Mouse (Mus musculus) spleen, adult 10 weeks (tissue): ENCODE measurements around the gene Inka2. TPM values are rescaled to one million over a fixed set of nuclear protein-coding genes. Genes with fewer than 3 reads are reported as not detected.

Experiments used
- polyA plus RNA-seq: library from polyadenylated mRNA; stranded (reverse); fragments of 350-450 nt; fragmentation: Illumina TruSeq; extraction: RNeasy Lipid Tissue Mini Kit (QIAGEN cat#74804); gene quantifications from one replicate; pipeline ENCODE4 v1.2.3, GENCODE M21; 2015; ENCODE audit warnings: low replicate concordance; ENCODE audit not compliant: insufficient read depth

Inka2 gene
- 1.4 TPM for polyA plus RNA-seq

GRCm38 (mm10) chr3:105704031-105705008 lies at the start of gene Inka2:
Gene Inka2 (plus strand): TSS chr3:105704599.

GRCm38 (mm10) chr3:105687324-105688060 lies 16.9 kb upstream of the Inka2 start, which contains the start of gene Ddx20:
Gene Ddx20 (minus strand): TSS chr3:105687574.

Other genes starting within 250 kb of the Inka2 start
- 33.6 TPM for gene Ddx20, start 17.0 kb upstream of the Inka2 start, polyA plus RNA-seq
- 412 TPM for gene Rap1a, start 96.7 kb downstream of the Inka2 start, polyA plus RNA-seq
- gene Adora3, start 166.3 kb downstream of the Inka2 start, polyA plus RNA-seq: 2.4 TPM
- gene Tmigd3, start 166.3 kb downstream of the Inka2 start, polyA plus RNA-seq: not detected
- gene I830077J02Rik, start 228.1 kb downstream of the Inka2 start, polyA plus RNA-seq: 69.2 TPM